Mouse (Mus musculus) thymus, adult 2 months (tissue): Measurements from ENCODE around the gene Gfer. TPM values are rescaled to one million over a fixed set of nuclear protein-coding genes. Genes with fewer than 3 reads are reported as not detected.

ENCODE experiments used
- DNase-seq: peaks from one replicate; pipeline ENCODE4 v3.0.0; 2021
- H3K27ac ChIP-seq: fragments of 200-500 bp; 2 replicates; pipeline ENCODE4 v1.5.1; 2012; ENCODE audit warnings: low read length, control low read depth; ENCODE audit not compliant: control insufficient read depth, insufficient read depth
- H3K27me3 ChIP-seq: fragments of 200-500 bp; 2 replicates; pipeline ENCODE4 v1.6.1; 2012; ENCODE audit warnings: mild to moderate bottlenecking, low read length, moderate library complexity, mixed read lengths; ENCODE audit not compliant: control insufficient read depth, insufficient read depth
- H3K36me3 ChIP-seq: fragments of 200-500 bp; 2 replicates; pipeline ENCODE4 v1.6.1; 2012; ENCODE audit warnings: mild to moderate bottlenecking, low read length, moderate library complexity; ENCODE audit not compliant: control insufficient read depth, insufficient read depth
- H3K4me1 ChIP-seq: fragments of 200-500 bp; replicated peaks from 2 replicates; pipeline ENCODE4 v1.6.1; 2012; ENCODE audit warnings: low read length; ENCODE audit not compliant: control insufficient read depth, insufficient read depth
- H3K4me3 ChIP-seq: fragments of 200-500 bp; 2 replicates; pipeline ENCODE4 v1.5.1; 2012; ENCODE audit warnings: mild to moderate bottlenecking, low read length, control low read depth, moderate library complexity; ENCODE audit not compliant: control insufficient read depth, insufficient read depth
- CTCF ChIP-seq: fragments of 200-500 bp; IDR thresholded peaks from 2 replicates; pipeline ENCODE4 v1.5.1; 2012; ENCODE audit warnings: mild to moderate bottlenecking, control low read depth, low read length, moderate library complexity, borderline replicate concordance; ENCODE audit not compliant: control insufficient read depth, poor library complexity, insufficient read depth; ENCODE audit errors: extremely low read depth
- POLR2A ChIP-seq: fragments of 200-500 bp; IDR thresholded peaks from 2 replicates; pipeline ENCODE4 v1.6.1; 2012; ENCODE audit warnings: mild to moderate bottlenecking, low read length, control low read depth, moderate library complexity; ENCODE audit not compliant: control insufficient read depth, poor library complexity, insufficient read depth; ENCODE audit errors: extremely low read depth
- WGBS: fragments of 180-500 bp; shearing (Covaris S2); methylation state at CpG from one replicate; pipeline ENCODE4 v1.1.7; 2018; 5-methylcytosine and 5-hydroxymethylcytosine counted together
- polyA plus RNA-seq: library from polyadenylated mRNA; depleted of rRNA; stranded (reverse); fragments of >200 nt; gene quantifications from 2 replicates; pipeline ENCODE4 v1.2.3, GENCODE M21; 2012; rRNA removed

Gene Gfer
- polyA plus RNA-seq = 24.3 and 33.3 TPM in 2 replicates

DNA sequence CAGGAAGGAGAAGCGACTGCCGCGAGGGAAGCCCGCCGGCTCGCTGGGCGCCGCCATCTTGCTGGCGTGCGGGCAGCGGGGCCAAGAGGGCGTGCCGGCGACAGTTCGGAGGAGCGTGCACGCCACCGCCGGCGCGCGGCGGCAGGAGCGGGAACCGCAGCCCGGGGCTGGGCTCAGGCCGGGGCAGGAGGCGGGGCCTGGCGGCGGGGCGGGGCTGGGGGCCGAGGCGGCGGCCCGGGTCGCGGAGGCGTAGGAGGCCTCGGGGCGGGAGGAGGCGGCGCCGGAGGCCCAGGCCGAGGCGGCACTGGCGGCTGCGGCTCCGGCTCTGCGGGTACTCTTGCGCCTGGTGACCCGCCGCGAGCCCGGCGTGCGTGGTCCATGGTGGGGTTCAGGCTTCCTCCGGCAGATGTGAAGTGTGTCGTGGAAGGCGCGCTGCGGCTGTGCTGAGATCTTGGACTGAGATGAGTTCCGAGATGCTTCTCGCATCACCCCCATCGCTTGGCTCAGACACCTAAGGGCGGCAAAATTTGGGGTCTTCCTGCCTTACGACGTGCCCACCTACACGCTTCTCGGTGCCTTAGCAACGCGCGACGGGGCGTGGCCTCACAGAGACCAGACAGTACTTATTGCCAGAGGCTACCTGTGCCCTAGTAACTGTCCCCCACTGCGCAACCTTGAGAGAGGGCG, at the start of gene Gfer, which contains the start of gene Noxo1:
Gene Gfer, minus strand, starts transcription at position 146 of the 687 bp plus-strand sequence.
Gene Noxo1, plus strand, starts transcription at position 224 of the 687 bp plus-strand sequence.
- WGBS = under 1% methylated on average over 75 of the region's 76 CpGs

GRCm38 (mm10) chr17:24744381-24744780, 48.4 kb upstream of the Gfer start:
- no peaks in the 10 kb centered on the region for H3K4me1 ChIP-seq
- DNase-seq = no peak
- no peaks in the 10 kb centered on the region for H3K27me3 ChIP-seq
- TF ChIP-seq CTCF (no peak), POLR2A (no peak)
- H3K27ac ChIP-seq = no peak overlapping the region
- no peak overlapping the region for H3K4me3 ChIP-seq
- no peaks in the 10 kb centered on the region; the same call in 1 of the 2 replicates for H3K36me3 ChIP-seq
- 82% methylated on average over 3 of the region's 3 CpGs for WGBS

More for the DNA sequence above, at the start of gene Gfer, which contains the start of gene Noxo1:
- Histone ChIP-seq H3K36me3 (no peaks in the 10 kb centered on the region), H3K27ac (no peak within 1 kb of the TSS), H3K4me1 (peaks cover 17% of the 10 kb centered on the region), H3K27me3 (no peaks in the 10 kb centered on the region), H3K4me3 (peak within 1 kb of the TSS; percentile 71)
- DNase-seq = peak; percentile 87
- TF ChIP-seq POLR2A (peak; percentile 63; the same call in 1 of the 2 replicates), CTCF (peak; percentile 24; the same call in 1 of the 2 replicates)

DNA sequence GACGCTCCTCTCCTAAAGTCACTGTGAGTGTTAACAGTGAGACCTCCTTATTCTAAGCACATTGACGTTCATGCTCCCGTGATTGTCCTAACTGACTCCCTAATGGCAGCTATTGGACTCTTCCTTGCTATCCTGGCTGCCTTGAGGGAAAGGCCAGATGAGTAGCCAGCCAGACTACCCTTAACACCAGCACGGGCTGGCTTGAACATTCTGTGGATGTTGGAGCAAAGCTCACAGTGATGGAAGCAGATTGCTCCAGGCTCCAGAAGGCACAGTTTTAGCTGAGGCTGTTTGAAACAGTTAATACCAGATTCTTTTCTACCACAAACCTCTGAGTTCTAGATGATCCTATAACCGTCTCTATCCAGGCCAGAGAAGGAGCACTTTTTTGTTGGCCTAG, 47.9 kb upstream of the Gfer start:
- no peak overlapping the region for H3K4me3 ChIP-seq
- no peak overlapping the region for H3K27ac ChIP-seq
- TF ChIP-seq POLR2A = no peak
- TF ChIP-seq CTCF = no peak
- no peak for DNase-seq
- no peaks in the 10 kb centered on the region for H3K27me3 ChIP-seq
- H3K4me1 ChIP-seq = no peaks in the 10 kb centered on the region
- H3K36me3 ChIP-seq = no peaks in the 10 kb centered on the region; the same call in 1 of the 2 replicates
- WGBS = 89% methylated on average over 5 of the region's 5 CpGs

GRCm38 (mm10) chr17:24742307-24742706, 46.4 kb upstream of the Gfer start:
- WGBS = 91% methylated on average over 8 of the region's 8 CpGs
- no peak overlapping the region for H3K4me3 ChIP-seq
- DNase-seq = no peak
- TF ChIP-seq CTCF (no peak), POLR2A (no peak)
- H3K4me1 ChIP-seq = peaks cover 1% of the 10 kb centered on the region
- H3K27me3 ChIP-seq = no peaks in the 10 kb centered on the region
- no peak overlapping the region for H3K27ac ChIP-seq
- H3K36me3 ChIP-seq = no peaks in the 10 kb centered on the region; the same call in 1 of the 2 replicates

GRCm38 (mm10) chr17:24739926-24740325, 44.0 kb upstream of the Gfer start:
- H3K27ac ChIP-seq = no peak overlapping the region
- WGBS = 91% methylated on average over 8 of the region's 8 CpGs

GRCm38 (mm10) chr17:24738238-24738637, 42.3 kb upstream of the Gfer start:
- H3K36me3 ChIP-seq = no peaks in the 10 kb centered on the region; the same call in 1 of the 2 replicates
- no peak overlapping the region for H3K4me3 ChIP-seq
- TF ChIP-seq CTCF (no peak), POLR2A (no peak)
- H3K27me3 ChIP-seq = no peaks in the 10 kb centered on the region
- no peak for DNase-seq
- 96% methylated on average over 4 of the region's 4 CpGs for WGBS
- no peak overlapping the region for H3K27ac ChIP-seq
- peaks cover 12% of the 10 kb centered on the region for H3K4me1 ChIP-seq

More at GRCm38 (mm10) chr17:24739926-24740325, 44.0 kb upstream of the Gfer start:
- Histone ChIP-seq H3K4me1 (peaks cover 12% of the 10 kb centered on the region), H3K27me3 (no peaks in the 10 kb centered on the region), H3K36me3 (no peaks in the 10 kb centered on the region; the same call in 1 of the 2 replicates), H3K4me3 (no peak overlapping the region)
- TF ChIP-seq POLR2A (no peak), CTCF (no peak)
- no peak for DNase-seq
